Mouse (Mus musculus) intestine, embryonic 15.5 days (tissue): ENCODE measurements around the gene H2afz. TPM values are rescaled to one million over a fixed set of nuclear protein-coding genes. Genes with fewer than 3 reads are reported as not detected.
A peak's percentile ranks its signal among the peaks of the same experiment; 100 is the strongest.
"Not testable (repeated sequence)": the region's sequence is repeated elsewhere in the genome, so short reads cannot be mapped to it uniquely, and the experiment has no call there.

Source experiments
- ATAC-seq: fragments of 200-750 bp; cut with Nextera tagmentation; 2 replicates; pipeline ENCODE4 v1.8.0; 2017; ENCODE audit warnings: moderate TSS enrichment, moderate library complexity
- H3K27ac ChIP-seq: fragments of 300-500 bp; sonication (generic); 2 replicates; pipeline ENCODE4 v1.5.1; 2015; ENCODE audit warnings: mild to moderate bottlenecking, inconsistent platforms
- H3K27me3 ChIP-seq: fragments of 300-500 bp; sonication (generic); replicated peaks from 2 replicates; pipeline ENCODE4 v1.6.1; 2015; ENCODE audit warnings: inconsistent platforms
- H3K36me3 ChIP-seq: fragments of 300-500 bp; sonication (generic); 2 replicates; pipeline ENCODE4 v1.6.1; 2015; ENCODE audit warnings: inconsistent platforms
- H3K4me1 ChIP-seq: fragments of 300-500 bp; sonication (generic); replicated peaks from 2 replicates; pipeline ENCODE4 v1.6.1; 2015; ENCODE audit warnings: inconsistent platforms
- H3K4me2 ChIP-seq: fragments of 300-500 bp; sonication (generic); replicated peaks from 2 replicates; pipeline ENCODE4 v1.6.1; 2015; ENCODE audit warnings: mild to moderate bottlenecking, inconsistent platforms
- H3K4me3 ChIP-seq: fragments of 300-500 bp; sonication (generic); replicated peaks from 2 replicates; pipeline ENCODE4 v1.5.1; 2015; ENCODE audit warnings: inconsistent platforms
- H3K9ac ChIP-seq: fragments of 300-500 bp; sonication (generic); 2 replicates; pipeline ENCODE4 v1.6.1; 2015; ENCODE audit warnings: inconsistent platforms
- H3K9me3 ChIP-seq: fragments of 300-500 bp; sonication (generic); 2 replicates; pipeline ENCODE4 v1.6.1; 2016; ENCODE audit warnings: inconsistent platforms
- WGBS: fragments of 180-500 bp; shearing (Covaris S2); methylation state at CpG from one replicate; pipeline ENCODE4 v1.1.7; 2015; 5-methylcytosine and 5-hydroxymethylcytosine counted together
- polyA plus RNA-seq: library from polyadenylated mRNA; unstranded; fragments of >200 nt; fragmentation: Nextera tagmentation; extraction: Ambion mirVana; gene quantifications from 2 replicates; pipeline ENCODE4 v1.2.1, GENCODE M21; 2015

Gene H2afz
- polyA plus RNA-seq, 1 experiment from 2014 or later = 1,747 TPM

GRCm38 (mm10) chr3:137846552-137846951, 17.7 kb upstream of the H2afz start:
- Histone ChIP-seq H3K4me3 (no peak overlapping the region), H3K4me1 (no peaks in the 10 kb centered on the region), H3K27ac (no peak overlapping the region), H3K9me3 (no peaks in the 10 kb centered on the region), H3K36me3 (no peaks in the 10 kb centered on the region), H3K9ac (no peak overlapping the region), H3K4me2 (no peak overlapping the region), H3K27me3 (no peaks in the 10 kb centered on the region)
- WGBS = 81% methylated on average over 5 of the region's 5 CpGs
- no peak for ATAC-seq

DNA sequence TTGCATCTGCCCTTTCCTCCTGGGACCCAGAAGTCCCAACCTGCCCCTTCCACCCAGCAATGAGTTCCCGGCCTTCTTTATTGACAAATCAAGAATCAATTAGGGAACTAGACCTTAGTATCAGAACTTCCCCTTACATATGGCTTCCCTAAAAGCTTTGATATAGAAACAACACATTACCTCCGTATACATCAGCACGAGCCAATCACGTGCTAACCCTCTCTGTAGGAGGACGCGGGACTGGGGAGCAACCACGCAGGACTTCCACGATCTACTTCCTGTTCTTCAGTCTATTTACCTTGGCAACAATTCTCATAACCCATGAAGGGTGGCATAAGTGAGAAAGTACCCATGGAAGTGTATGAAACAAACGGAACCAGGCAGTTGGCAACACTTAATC, 15.9 kb upstream of the H2afz start:
- ATAC-seq = no peak
- no peaks in the 10 kb centered on the region for H3K9me3 ChIP-seq
- no peaks in the 10 kb centered on the region for H3K27me3 ChIP-seq
- no peak overlapping the region for H3K4me2 ChIP-seq
- no peak overlapping the region for H3K4me3 ChIP-seq
- no peaks in the 10 kb centered on the region for H3K4me1 ChIP-seq
- H3K27ac ChIP-seq = no peak overlapping the region
- 86% methylated on average over 9 of the region's 9 CpGs for WGBS
- H3K36me3 ChIP-seq = no peaks in the 10 kb centered on the region
- H3K9ac ChIP-seq = no peak overlapping the region

- no peak for ATAC-seq
- 81% methylated on average over 5 of the region's 5 CpGs for WGBS
Observed at GRCm38 (mm10) chr3:137849697-137850096, 14.6 kb upstream of the H2afz start.

DNA sequence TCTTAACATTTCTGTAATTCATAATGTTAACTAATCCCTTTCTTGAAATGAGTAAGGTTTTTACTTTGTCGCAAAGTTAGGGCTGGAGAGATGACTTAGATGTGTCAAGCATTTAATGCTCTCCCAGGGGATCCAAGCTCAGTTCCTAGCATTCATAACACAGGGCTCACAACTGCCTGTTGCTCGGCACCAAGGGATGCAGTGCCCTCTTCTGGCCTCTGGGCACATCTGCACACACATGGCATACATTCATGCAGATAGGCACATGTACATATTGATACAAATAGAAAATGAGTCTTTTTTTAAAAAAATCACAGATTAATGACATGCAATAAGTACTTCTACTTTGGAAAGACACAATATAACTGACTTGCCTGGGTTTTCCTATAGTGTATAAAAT, 13.1 kb upstream of the H2afz start:
- H3K27me3 ChIP-seq = no peaks in the 10 kb centered on the region
- 89% methylated on average over 2 of the region's 2 CpGs for WGBS
- H3K36me3 ChIP-seq = no peaks in the 10 kb centered on the region
- H3K4me1 ChIP-seq = no peaks in the 10 kb centered on the region
- no peak overlapping the region for H3K9ac ChIP-seq
- H3K4me2 ChIP-seq = no peak overlapping the region
- no peak overlapping the region for H3K4me3 ChIP-seq
- H3K9me3 ChIP-seq = no peaks in the 10 kb centered on the region
- no peak for ATAC-seq
- H3K27ac ChIP-seq = no peak overlapping the region

More at GRCm38 (mm10) chr3:137849697-137850096, 14.6 kb upstream of the H2afz start:
- Histone ChIP-seq H3K27me3 (no peaks in the 10 kb centered on the region), H3K4me1 (no peaks in the 10 kb centered on the region), H3K36me3 (no peaks in the 10 kb centered on the region), H3K4me3 (no peak overlapping the region), H3K4me2 (no peak overlapping the region), H3K9me3 (no peaks in the 10 kb centered on the region), H3K27ac (no peak overlapping the region), H3K9ac (no peak overlapping the region)

- ATAC-seq, H3K9ac ChIP-seq, H3K9me3 ChIP-seq, H3K4me3 ChIP-seq, H3K27me3 ChIP-seq, H3K27ac ChIP-seq, H3K4me1 ChIP-seq, H3K4me2 ChIP-seq, H3K36me3 ChIP-seq: not testable (repeated sequence)
- WGBS = 91% methylated on average over 1 of the region's 1 CpGs
Observed at GRCm38 (mm10) chr3:137853011-137853410, 11.3 kb upstream of the H2afz start.

DNA sequence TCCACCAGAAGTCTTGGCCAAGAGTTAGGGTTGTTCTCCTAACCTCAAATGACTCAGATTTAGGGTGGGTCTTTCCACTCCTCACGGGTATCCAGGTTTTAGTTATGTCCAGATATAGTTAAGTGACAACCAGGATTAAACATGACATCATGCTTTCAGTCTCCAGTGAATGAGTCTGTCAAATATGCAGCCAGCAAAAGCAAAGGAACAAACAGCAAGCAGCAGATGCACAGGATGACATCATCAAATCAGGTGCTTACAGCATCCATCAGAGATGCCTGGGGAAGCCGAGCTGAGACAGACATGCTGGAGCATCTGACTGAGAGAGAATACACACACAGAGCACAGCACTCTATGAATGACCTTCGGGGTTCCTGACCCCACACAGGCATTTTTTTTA, 9.0 kb upstream of the H2afz start:
- H3K4me1 ChIP-seq = peaks cover under 1% of the 10 kb centered on the region; the same call in 1 of the 2 replicates
- ATAC-seq = no peak
- H3K9ac ChIP-seq = no peak overlapping the region
- no peak overlapping the region for H3K4me2 ChIP-seq
- H3K9me3 ChIP-seq = no peaks in the 10 kb centered on the region
- 56% methylated on average over 3 of the region's 3 CpGs for WGBS
- H3K36me3 ChIP-seq = no peaks in the 10 kb centered on the region
- no peak overlapping the region for H3K27ac ChIP-seq
- H3K27me3 ChIP-seq = no peaks in the 10 kb centered on the region
- H3K4me3 ChIP-seq = no peak overlapping the region

- Histone ChIP-seq H3K9me3 (no peaks in the 10 kb centered on the region), H3K4me1 (peaks cover 3% of the 10 kb centered on the region; the same call in 1 of the 2 replicates), H3K9ac (no peak overlapping the region), H3K36me3 (no peaks in the 10 kb centered on the region), H3K4me2 (no peak overlapping the region), H3K27ac (no peak overlapping the region), H3K27me3 (no peaks in the 10 kb centered on the region), H3K4me3 (no peak overlapping the region)
- no peak for ATAC-seq
- 63% methylated on average over 7 of the region's 7 CpGs for WGBS
Observed at GRCm38 (mm10) chr3:137856061-137856460, 8.2 kb upstream of the H2afz start.

DNA sequence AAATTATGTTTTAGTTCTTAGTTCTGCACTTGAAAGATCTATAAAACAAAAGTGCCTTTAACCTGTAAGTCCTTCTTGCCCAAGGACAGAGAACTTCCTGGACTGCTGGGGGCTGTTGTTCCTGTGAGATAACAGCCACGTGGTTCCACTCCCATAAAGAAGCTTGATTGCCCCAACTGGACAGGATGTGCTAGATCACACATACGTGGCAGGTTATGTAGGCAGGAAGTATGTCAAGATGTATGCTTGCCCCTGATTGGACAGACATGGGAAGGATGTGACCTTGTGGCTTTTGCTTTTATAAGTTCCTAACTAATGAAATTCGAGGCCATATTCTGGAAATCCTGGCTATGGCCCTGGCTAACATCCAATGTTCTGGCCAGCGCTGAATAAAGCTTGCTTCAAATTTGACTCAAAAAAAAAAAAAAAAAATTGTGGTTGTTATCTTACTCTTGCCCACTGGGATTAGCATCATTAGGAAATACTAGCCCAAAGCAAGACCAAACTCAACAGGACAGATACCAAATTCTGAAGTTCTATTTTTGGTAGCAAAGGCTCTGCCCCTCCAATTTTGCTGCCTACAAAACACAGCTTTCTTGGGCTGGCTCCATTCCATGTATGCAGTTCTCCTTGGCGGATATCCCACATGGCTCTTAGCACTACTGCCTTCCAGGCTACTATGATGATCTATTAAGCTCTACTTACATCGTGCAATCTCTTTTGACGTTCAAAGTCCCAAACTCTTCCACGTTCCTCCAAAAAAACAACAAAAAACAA, 3.7 kb upstream of the H2afz start:
- Histone ChIP-seq H3K4me1 (peaks cover 3% of the 10 kb centered on the region; the same call in 1 of the 2 replicates), H3K4me3 (no peak overlapping the region), H3K36me3 (no peaks in the 10 kb centered on the region), H3K27me3 (no peaks in the 10 kb centered on the region), H3K9me3 (no peaks in the 10 kb centered on the region), H3K4me2 (no peak overlapping the region), H3K27ac (no peak overlapping the region), H3K9ac (no peak overlapping the region)
- no peak for ATAC-seq
- WGBS = 53% methylated on average over 8 of the region's 8 CpGs

- WGBS = 95% methylated on average over 4 of the region's 4 CpGs
- Histone ChIP-seq H3K9me3 (no peaks in the 10 kb centered on the region), H3K27ac (no peak overlapping the region), H3K9ac (no peak overlapping the region), H3K4me3 (no peak overlapping the region), H3K4me1 (peaks cover 3% of the 10 kb centered on the region; the same call in 1 of the 2 replicates), H3K4me2 (no peak overlapping the region), H3K36me3 (no peaks in the 10 kb centered on the region), H3K27me3 (no peaks in the 10 kb centered on the region)
- ATAC-seq = no peak
Observed at GRCm38 (mm10) chr3:137861436-137861835, 2.9 kb upstream of the H2afz start.

- no peak for ATAC-seq
- no peaks in the 10 kb centered on the region for H3K9me3 ChIP-seq
- no peaks in the 10 kb centered on the region for H3K36me3 ChIP-seq
- no peak overlapping the region for H3K9ac ChIP-seq
- 92% methylated on average over 3 of the region's 3 CpGs for WGBS
- H3K4me3 ChIP-seq = no peak overlapping the region
- no peaks in the 10 kb centered on the region for H3K27me3 ChIP-seq
- H3K4me1 ChIP-seq = peaks cover 7% of the 10 kb centered on the region
- no peak overlapping the region for H3K27ac ChIP-seq
- no peak overlapping the region for H3K4me2 ChIP-seq
Observed at GRCm38 (mm10) chr3:137862600-137862999, 1.7 kb upstream of the H2afz start.

- H3K4me3 ChIP-seq = peak overlapping the region; percentile 86
- WGBS = 34% methylated on average over 22 of the region's 22 CpGs
- H3K9ac ChIP-seq = peak overlapping the region; percentile 62
- H3K9me3 ChIP-seq = no peaks in the 10 kb centered on the region
- H3K36me3 ChIP-seq = no peaks in the 10 kb centered on the region
- H3K4me1 ChIP-seq = peaks cover 7% of the 10 kb centered on the region
- no peak for ATAC-seq
- peak overlapping the region; percentile 67 for H3K4me2 ChIP-seq
- H3K27ac ChIP-seq = peak overlapping the region; percentile 84
- H3K27me3 ChIP-seq = no peaks in the 10 kb centered on the region
Observed at GRCm38 (mm10) chr3:137863330-137864123, 760 bp upstream of the H2afz start.

- no peaks in the 10 kb centered on the region for H3K27me3 ChIP-seq
- peak overlapping the region; percentile 57 for H3K4me2 ChIP-seq
- H3K9ac ChIP-seq = peak overlapping the region; percentile 95
- H3K27ac ChIP-seq = peak overlapping the region; percentile 97
- H3K4me1 ChIP-seq = peaks cover 7% of the 10 kb centered on the region
- no peaks in the 10 kb centered on the region for H3K9me3 ChIP-seq
- under 1% methylated on average over 64 of the region's 74 CpGs for WGBS
- peak overlapping the region; percentile 86 for H3K4me3 ChIP-seq
- H3K36me3 ChIP-seq = no peaks in the 10 kb centered on the region
- ATAC-seq = peak; percentile 39
Observed at GRCm38 (mm10) chr3:137864988-137865982, 998 bp downstream of the H2afz start.
